Mouse (Mus musculus): ENCODE results near the gene Frmd4b.

DNA sequence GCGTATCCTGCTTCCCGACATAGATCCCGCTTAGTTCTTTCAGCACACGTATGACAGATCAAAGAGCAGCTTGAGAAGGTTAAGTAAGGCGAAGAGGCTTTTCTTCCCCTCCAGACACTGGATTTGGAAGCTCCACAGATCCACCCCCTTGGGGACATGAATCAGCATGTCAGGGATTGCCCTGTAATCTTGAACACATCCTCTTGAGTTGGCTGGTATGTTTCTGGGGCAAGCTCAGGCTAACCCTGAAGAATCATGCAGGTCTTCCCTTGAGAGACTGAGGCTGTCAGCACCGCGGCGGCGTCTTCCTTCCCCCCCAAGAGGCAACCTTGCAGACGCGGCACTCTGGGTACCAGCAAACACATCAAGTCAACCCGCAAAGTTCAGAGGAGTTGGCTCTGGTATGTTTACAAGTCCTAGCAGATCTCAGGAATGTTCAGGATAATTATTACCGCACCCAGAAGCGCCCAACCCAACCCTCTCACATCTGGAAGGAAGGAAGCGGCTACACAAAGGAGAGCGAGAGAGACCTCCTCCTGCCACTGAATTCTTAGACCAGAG is 1.4 kb downstream of the Frmd4b start:
- TF ChIP-seq CTCF (IDR thresholded peaks at IDR 0.05; ENCODE audit: borderline replicate concordance, control insufficient read depth, extremely low read depth, insufficient read depth, low read length, poor library complexity) (no peak), POLR2A (IDR thresholded peaks at IDR 0.05; ENCODE audit: control insufficient read depth, extremely low read depth, insufficient read depth, low read length, poor library complexity) (no peak)

Data from thymus, adult 2 months (tissue).